Mouse (Mus musculus) frontal cortex, adult (tissue): ENCODE results near the gene Mc1r.
A peak's percentile ranks its signal among the peaks of the same experiment; 100 is the strongest.
"Not testable (repeated sequence)": the region's sequence is repeated elsewhere in the genome, so short reads cannot be mapped to it uniquely, and the experiment has no call there.

ENCODE experiments used
- ATAC-seq: cut with Nextera tagmentation; 2 replicates; pipeline ENCODE4 v1.9.2; 2017; ENCODE audit warnings: mild to moderate bottlenecking, moderate library complexity, mixed read lengths; ENCODE audit not compliant: low TSS enrichment

Mc1r gene

GRCm38 (mm10) chr8:123431616-123432365, 24.9 kb downstream of the Mc1r start:
- no peak for ATAC-seq

- ATAC-seq: no peak
Observed at GRCm38 (mm10) chr8:123432381-123432780, 25.5 kb downstream of the Mc1r start.

- ATAC-seq: not testable (repeated sequence)
Observed at GRCm38 (mm10) chr8:123433241-123433974, 26.5 kb downstream of the Mc1r start.

DNA sequence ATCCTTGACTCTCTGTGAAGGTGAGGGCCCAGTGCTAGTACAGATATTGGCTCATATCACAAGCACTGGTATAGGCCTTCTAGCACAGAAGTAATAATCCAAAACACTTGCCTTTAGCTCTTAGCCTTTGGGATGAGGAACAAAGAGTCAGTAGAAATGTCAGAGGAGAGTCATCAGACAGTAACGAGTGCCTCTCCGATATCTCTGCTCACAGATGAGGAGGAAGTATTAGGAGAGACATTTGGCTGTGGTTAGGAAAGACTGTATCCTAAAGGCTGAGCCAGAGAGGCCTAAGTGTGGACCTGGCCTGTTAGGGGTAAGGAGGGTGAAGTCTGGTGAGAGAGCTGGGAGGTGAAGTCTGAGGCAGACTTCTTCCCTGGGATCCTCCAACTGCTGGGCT, 34.9 kb downstream of the Mc1r start:
- ATAC-seq: no peak

- no peak for ATAC-seq
Observed at GRCm38 (mm10) chr8:123442351-123442750, 35.4 kb downstream of the Mc1r start.

- ATAC-seq: peak; percentile 96
Observed at GRCm38 (mm10) chr8:123442871-123443575, 36.1 kb downstream of the Mc1r start.

DNA sequence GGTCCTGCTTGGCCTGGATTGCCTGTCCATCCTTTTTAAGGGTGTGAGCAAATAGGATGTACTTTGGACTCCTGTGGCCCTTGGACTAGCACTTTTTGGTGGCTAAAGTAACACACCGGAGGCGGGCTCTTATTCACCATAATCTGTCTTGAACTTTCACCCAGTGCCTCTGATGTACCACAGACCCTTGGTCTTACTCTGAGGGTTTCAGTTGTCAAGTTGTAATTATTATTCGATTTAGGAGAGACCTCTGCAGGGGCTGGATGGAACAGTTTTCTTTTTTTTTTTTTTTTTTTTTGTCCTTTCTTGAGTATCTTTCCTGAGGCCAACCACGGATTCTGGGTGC, 36.6 kb downstream of the Mc1r start:
- ATAC-seq: peak; percentile 16; the same call in 1 of the 2 replicates

GRCm38 (mm10) chr8:123444131-123444530, 37.2 kb downstream of the Mc1r start:
- no peak for ATAC-seq

DNA sequence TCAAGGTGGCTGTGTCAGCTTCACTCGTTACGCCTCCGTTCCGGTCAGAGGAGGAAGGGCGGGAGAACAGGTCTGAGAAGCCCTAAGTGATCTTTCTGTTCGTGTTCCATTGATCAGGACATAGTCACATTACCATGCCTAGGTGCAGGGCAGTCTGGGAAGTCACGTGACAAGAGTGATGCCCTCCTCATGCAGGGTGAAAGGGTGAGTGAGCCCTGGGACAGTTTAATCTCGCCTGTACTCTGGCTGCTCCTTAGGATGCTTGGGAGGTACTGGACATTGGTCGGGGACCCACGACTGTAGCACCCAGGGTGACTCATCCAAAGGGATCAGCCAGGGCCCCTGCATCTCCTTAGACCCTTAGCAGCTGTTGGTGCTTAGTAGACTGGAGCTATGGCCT, 39.1 kb downstream of the Mc1r start:
- ATAC-seq: no peak

DNA sequence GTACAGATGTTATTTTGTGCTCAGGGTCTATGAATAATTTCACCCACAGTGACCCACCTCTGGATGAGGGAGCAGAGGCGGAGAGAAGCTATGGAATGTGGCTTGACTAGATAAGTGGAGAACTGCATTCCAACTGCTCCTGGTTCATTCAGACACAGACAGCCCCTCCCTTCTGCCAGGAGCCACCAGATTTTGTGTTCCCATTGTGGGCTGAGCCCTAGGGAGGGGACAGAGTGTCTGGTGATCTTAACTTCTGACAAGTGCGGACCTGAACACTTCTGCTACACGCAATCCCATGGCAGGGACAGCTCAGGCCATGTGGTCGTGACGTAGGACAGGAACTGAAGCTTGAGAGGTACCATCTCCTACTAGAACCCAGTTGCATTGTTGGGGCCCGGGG, 39.9 kb downstream of the Mc1r start:
- no peak for ATAC-seq

DNA sequence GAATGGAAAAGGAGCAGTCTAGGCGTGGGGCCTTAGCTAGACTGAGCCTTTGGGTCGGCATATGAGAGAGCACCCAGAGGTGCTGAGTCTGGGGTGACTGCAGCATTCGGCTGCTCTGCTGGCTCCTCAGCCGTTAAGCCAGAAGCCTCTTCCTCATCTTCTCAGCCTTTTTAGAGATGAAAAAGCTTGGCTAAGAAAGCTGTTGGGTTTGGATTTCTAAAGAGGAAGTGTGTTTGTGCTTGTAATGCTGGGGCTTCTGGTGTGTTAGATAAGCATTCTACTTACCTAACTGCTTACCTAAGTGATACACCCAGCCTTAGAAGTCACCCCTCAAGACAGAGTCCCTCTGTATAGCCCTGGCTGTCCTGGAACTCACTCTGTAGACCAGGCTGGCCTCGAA, 43.9 kb downstream of the Mc1r start:
- ATAC-seq: no peak

GRCm38 (mm10) chr8:123451747-123452146, 44.8 kb downstream of the Mc1r start:
- not testable (repeated sequence) for ATAC-seq

- ATAC-seq: no peak
Observed at GRCm38 (mm10) chr8:123452149-123452548, 45.2 kb downstream of the Mc1r start.

GRCm38 (mm10) chr8:123453291-123453690, 46.4 kb downstream of the Mc1r start:
- no peak for ATAC-seq

GRCm38 (mm10) chr8:123453951-123454350, 47.0 kb downstream of the Mc1r start:
- ATAC-seq: no peak

GRCm38 (mm10) chr8:123454559-123454958, 47.7 kb downstream of the Mc1r start:
- no peak for ATAC-seq
